Mouse (Mus musculus) kidney, adult 11 months (tissue): ENCODE measurements at regions not wholly inside any gene's neighbourhood (a gene's known extent, or its start where the extent isn't known, plus 50 kb on each side); places are given as distances from the start of the nearest gene placed in this dataset.
A peak's percentile ranks its signal among the peaks of the same experiment; 100 is the strongest.

Experiments used
- DNase-seq: peaks from one replicate; pipeline ENCODE4 v3.0.0; 2022

DNA sequence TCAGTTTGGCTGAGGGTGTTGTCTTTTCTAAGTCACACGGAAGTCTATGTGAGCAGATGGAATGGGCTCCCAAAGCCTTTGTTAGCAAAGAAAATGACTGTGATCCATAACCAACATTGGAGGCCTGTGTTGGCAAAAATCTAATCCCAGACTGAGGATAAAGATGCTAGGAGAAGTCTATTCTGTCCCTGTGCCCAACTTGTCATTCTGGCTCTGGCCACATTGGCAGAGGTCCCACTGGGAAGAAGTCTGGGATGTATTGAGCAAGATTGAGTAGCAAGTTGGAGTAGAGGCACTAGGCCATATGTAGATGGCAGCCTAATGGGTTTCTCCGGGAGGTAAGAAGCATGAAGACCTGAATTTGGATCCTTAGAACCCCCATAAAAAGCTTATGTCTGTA is 54.1 kb downstream of the Nog start:
- no peak for DNase-seq

DNA sequence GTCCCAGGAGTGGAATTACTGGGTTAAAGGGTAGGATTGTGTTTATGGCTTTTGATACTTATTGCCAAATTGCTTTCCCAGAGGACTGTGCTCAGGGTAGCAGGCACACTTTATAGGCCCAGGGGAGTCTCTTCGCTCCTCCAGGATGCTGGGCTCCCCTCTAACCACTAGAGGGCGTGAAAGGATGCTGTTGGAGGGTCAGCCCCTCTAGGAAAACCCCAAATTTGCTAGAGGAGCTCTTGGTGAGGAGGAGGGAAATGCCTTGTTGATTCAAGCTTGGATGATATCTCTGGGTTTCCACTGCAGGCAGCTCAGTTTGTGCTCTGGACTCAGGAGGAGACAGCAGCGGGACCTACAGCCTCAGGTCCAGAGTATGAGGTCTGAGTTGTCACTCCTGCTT is 58.8 kb downstream of the Nog start:
- no peak for DNase-seq

DNA sequence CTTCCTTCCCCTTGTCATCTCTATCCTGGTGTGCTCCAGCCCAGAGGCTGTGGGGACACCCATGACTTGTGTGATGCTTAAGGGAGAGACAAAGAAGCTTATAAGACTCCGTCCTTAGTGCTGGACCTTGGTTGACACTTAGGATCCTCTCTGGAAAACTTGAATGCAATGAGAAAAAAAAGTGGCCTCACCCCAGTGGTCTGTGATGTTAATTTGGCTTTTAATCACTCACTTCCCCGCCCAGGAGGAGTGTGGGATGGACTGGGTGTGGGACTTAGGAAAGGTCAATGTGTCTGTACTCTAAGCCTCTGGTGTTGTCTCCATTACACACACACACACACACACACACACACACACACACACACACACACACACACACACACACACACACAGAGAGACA is 60.0 kb downstream of the Nog start:
- no peak for DNase-seq

DNA sequence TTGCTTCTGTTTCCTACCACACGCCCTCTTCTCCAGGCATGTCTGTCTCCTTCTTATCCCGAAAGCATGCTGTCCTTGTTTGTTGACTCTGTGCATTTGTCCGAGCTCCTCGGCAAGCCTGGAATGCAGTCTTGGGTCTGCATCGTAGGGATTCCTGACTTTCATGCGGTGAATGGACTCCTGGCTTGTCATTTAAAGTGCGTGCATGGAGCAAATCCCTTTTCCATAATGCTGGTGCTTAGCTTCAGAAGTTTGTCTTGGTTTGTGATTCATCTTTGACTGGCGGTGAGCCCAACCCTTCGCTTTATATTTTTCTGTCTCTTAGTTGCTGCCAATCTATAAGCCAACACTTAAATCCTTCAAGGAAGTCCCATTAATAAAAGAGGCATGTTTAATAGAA is 62.2 kb downstream of the Nog start:
- no peak for DNase-seq

DNA sequence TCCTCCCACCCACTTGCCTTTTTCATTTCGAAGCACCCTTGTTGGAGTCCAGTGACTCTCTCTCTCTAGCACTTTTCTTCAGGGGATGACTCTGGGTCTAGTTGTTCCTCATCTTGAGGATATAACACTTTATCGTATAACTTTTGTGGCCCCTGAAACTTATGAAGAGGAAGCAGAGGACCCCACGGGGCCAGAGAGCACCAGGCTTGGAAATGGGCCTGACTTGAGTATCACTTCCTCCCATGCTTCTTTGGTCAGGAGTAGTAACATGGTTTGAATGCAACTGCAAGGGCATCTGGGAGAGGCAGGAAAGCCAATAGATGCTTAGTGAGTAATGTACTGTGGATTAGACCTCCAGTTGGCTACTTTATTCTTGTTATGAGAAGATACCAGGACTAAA is 65.2 kb downstream of the Nog start:
- no peak for DNase-seq

DNA sequence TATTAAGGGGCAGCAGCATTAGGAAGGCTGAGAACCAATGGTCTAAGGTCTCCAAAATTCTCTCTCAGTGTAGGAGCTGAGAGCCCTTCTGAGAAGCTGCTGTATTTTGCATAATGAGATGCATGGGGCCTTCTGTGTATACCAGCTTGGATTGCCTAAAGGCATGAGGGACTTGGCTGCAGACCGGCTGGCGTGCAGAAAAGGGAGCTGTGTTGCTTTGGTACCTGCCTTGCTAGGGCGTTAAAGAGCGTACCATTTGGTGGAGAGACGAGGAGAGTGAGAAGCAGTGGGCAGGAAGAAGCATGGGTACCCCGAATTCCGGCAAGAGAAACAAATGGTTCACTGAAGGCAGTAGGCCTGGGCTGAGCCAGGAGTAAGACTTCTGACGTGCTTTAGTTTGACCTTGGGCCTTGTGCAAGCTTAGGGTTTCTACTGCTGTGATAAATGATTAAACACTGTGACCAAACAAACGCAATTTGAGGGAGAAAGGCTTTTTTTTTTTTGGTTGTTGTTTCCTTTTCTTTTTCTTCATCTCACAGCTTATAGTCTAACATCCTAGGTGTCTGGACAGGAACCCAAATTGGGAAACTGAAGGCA is 69.2 kb downstream of the Nog start:
- peak; percentile 44 for DNase-seq

DNA sequence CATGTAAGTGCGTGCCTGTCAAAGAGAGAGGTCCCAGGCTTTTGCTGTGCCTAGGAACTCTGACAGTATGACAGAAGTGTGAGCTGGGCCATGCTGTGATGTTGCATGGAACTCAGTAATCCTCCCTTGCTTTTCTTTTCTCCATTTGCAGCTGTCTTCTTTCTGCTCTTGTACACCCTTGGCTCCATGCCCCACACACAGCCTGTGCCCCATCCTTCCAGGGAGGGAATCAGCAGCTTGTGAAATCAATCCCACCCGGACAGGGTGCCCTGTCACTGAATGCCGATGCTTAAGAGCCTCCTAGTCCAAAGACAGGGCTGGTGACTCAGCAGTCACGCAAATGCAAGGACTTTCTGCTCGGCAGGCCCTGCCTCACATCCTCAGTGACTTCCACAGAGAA is 72.4 kb downstream of the Nog start:
- DNase-seq = no peak

DNA sequence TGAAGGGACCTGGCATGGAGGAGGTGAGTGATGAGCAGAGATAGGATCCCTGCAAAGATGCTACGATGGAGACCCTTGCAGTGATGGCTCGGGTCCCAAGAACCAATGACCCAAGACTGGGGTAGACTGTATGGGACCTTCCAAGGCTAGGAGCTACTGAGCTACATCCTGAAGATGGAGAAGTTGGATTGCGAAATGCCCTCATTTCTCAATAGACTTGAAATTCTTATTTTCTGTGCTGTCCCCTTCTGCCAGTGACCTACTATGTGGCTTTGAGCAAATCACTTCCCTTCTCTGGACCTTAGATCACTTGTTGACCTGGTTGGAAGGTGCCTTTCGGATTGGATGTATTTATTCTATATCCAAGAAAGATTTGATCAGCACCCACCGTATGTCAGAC is 88.9 kb downstream of the Nog start:
- DNase-seq = no peak

DNA sequence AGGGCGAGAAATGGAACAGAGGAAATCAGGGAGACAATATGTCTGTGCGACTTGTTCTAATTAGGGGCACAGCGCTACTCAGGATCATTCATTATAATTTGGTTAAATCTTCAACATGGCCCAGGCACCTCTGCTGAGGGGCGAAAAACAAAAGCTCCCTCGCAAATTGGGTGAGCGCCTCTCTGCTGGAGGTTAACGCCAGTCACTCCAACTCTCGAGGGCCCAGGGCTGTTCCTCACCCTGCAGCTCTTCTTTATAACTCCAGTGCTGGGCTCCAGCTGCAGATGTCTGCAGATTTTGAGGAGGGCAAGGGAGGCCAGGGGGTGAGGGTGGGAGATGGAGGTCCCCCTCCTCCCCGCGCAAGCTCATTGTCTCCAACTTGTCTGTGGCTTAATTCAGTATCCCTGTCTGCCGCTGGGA is 92.6 kb downstream of the Nog start:
- no peak for DNase-seq

DNA sequence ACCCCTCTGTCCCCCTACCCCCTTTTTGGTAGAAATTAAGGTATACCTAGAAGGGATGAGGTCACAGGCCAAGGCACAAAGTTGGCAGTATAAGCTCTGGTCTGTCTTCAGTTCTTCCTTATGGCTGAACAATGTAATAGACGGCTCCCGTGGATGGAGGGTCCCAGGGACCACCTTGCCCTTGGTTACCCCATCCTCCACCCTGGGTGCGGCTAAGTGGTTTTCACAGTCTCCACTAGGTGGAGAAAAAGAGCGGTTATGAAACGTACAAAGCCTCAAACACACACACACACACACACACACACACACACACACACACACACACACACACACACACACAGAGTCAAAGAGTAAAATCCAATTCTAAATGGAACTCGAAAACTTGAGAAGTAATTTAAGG is 93.1 kb downstream of the Nog start:
- no peak for DNase-seq

DNA sequence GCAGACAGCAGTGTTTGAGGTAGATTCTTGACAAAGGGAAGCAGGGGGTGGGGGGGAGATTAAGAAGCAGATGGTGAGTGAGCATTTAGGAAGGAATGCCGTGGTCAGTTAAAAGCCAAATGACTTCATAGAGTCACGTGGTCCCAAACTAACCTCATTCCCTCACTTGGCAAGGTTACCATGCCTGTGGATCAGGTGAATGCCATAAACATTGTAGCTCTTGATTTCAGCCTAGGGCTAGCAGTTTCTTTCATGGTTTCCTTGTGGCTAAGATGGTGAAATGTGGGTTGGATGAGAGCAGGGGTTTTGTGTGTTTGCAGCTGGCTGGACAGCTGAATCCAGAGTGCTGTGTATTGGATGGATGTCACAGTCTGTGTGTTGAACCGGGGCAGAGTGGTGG is 95.3 kb downstream of the Nog start:
- peak; percentile 37 for DNase-seq

DNA sequence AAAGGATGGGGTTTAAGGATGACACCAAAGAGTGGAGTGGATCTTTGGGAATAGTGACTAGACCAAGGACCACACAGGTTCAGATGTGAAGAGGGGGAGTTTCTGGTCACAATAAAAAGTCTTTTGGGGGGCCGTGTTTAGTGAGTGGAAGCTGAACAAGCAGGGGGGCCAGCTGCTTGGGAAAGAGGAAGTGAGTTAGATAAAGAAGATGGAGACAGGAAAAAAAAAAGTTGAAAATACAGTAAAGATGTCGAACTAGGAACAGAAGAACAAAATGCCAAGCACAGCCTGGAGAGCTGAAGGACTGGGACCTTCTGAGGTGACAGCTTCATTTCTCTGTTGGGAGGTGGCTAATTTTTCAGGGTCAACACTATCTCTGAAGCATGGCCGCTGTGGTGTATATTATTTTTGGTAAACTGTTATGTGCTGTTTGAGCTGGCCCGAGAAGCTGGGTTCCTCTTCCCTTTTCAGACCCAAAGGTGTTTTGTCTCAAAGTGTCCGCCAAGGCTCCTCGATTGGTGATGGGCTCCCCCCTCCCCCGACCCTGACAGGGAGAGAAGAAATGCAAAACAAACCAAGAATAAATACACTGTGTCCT is 97.1 kb downstream of the Nog start:
- DNase-seq = no peak

DNA sequence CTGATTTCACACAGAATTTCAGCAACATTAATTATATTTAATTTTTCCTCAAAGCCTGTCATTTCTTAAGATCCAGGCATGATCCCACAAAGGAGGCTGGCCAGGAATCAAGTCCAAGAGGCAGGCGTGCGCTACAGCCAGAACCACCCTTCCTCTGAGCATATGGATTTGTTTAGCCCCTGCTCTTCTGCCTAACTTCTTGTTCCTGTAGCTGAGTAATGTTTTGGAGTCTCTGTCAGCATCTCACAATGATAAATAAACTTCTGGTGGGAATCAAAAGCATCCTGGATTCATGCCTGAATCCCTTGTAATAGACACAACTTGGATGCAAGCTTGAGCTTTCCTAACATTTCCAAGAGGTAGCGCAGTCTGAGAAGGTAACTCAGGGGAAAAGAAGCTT is 101.7 kb downstream of the Nog start:
- DNase-seq = no peak

DNA sequence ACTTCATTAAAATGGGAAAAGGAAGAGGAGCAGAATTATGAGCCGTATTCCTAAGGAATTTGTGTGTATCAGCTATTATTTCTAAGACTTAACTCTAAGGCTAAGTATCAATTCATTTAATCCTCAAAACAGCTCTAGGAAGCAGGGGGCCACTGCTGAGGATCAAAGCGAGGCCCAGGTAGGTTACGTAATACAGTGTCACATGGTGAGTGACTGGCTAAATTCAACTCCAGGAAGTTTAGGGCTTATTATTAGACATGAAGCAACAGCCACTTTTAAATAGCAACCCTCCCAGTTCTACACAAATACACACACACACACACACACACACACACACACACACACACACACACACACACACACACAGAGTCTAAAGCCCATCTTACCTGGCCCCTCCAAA is 109.3 kb downstream of the Nog start:
- DNase-seq = no peak

DNA sequence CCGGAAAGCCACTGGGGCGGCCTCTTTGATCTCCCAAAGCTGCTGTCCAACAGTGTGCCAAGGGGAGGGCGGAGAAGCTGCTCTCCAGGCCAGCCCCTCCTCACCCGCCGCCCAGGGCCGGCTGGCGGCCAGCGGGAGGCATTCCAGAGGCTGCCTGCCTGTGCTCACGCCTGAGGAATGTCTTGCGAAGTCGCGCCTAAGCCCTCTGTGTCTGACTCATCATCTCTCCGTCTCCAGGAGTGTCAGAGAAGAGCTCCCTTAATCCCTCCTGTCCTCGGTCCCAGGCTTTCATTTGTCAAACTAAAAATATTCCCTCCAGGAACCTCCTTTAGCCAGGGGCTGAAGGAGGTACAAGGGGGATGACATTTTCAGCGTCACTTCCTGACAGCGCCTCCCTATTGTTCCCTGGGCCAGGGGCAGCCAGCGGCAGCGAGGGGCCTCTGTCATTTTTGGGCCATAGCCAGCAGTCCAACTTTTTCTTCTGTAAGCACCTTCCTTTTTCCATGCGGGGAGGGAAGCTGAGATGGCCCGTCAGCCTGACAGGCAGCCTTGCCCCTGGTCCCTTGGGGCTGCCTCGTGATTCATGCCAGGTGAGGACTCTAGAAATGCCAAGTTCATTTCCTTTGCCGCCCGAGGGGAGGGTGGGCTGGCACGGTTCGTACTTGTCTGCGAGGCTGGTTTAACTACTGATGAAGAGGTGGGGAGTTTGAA is 113.4 kb downstream of the Gm525 start:
- DNase-seq = peak; percentile 78

DNA sequence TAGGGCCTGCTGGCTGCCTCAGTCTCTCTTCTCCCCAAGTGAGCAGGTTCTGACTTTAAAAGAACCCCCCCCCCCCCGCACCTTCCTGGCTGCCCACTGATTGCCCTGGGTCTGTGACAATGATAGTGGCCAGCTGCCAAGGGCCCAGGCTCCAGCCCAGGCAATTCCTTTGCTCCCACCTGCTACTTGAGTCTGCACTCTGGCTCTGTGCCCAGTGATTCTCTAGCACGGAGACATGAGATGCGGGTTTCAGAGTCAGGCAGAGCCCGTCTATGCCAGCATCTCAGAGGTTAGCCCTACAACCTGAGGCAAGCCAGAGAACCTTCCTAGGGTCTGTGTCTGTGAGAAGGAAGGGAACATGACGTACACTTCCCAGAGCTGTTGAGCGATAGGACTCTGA is 112.2 kb downstream of the Gm525 start:
- peak; percentile 29 for DNase-seq

DNA sequence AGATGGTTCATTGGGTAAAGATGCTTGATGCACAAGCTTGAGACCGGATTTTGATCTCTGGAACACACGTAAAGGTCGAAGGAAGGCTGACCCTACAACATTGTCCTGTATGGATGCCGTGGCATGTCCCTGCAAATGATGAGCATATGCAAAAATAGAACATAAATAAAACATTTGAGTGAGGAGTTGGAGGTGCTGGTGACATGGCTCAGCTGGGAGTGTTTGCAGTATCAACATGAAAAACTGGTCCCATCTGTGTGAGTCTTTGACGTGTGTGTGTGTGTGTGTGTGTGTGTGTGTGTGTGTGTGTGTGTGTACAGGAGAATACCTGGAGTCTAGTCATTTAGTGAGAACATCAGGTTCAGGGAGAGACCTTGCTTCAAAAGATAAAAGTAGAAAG is 107.8 kb downstream of the Gm525 start:
- DNase-seq = no peak

DNA sequence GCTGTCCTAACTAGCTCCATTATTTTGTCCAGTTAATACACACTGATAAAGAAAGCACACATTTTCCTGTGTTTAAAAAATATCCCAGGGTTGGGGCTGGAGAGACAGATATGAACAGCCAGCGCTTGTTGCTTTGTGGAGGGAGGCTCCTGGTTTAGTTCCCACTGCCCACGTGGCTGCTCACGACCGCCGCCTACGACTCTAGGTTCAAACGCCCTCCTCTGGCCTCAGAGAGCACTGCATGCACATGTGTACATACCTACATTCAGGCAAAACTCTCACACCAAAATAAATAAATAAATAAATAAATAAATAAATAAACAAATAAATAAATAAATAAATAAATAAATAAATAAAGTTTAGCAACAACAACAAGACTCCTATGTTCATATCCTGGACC is 104.8 kb downstream of the Gm525 start:
- DNase-seq = no peak

DNA sequence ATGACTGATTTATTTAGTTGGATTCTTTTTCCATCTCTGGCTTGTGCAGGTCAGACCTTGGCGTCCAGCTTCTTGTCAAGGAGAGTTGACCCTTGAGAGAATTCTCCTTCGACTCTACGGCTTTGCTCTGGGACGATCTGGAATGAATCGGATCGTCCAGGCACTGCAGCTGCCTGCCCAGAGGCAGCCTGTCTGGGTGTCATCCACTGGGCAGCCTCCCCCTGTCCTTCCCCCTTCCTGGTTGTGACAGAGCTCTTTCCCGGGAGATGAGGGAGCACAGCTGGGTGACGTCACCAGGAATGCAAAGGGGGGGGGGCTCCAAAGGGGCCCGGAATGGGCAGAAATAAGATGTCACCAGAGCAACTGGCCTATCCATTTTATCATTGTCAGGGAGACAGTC is 101.9 kb downstream of the Gm525 start:
- DNase-seq = no peak

DNA sequence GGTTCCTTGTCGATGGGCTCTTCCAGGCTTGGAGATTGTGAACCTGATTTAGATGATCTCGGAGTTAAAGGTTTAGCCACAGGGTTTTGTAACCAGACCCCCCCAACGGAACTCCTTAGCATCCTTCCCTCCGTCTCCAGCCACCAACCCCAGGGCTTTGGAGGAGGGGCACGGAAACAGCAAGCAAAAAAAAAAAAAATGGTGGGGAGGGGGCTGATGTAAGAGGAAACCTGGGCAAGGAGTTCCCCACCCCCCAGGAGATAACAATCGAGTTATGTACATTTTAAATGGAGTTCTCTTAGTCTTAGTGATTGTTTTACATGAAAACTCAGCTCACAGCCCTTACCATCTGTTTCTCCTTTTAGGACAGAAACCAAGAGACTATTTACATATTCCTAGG is 101.3 kb downstream of the Gm525 start:
- no peak for DNase-seq

DNA sequence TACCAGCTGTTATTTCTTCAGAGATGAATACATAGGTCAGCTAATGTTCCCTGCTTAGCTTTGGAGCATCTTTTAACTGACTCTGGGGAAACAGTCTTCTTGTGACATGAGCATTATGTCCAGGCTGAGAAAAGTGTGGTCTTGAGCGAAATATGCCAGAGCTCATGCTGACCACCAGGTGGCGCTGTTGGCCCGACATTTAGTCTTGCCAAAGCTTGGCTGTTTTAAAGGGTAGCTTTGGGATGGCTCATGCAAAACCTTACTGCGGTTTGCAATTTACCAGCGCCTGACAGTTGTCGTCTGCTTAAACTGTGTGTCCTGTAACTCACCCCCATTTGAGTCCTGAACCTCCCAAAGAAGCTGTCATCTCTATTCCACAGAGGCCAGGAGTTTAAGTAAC is 91.6 kb downstream of the Gm525 start:
- peak; percentile 24 for DNase-seq

DNA sequence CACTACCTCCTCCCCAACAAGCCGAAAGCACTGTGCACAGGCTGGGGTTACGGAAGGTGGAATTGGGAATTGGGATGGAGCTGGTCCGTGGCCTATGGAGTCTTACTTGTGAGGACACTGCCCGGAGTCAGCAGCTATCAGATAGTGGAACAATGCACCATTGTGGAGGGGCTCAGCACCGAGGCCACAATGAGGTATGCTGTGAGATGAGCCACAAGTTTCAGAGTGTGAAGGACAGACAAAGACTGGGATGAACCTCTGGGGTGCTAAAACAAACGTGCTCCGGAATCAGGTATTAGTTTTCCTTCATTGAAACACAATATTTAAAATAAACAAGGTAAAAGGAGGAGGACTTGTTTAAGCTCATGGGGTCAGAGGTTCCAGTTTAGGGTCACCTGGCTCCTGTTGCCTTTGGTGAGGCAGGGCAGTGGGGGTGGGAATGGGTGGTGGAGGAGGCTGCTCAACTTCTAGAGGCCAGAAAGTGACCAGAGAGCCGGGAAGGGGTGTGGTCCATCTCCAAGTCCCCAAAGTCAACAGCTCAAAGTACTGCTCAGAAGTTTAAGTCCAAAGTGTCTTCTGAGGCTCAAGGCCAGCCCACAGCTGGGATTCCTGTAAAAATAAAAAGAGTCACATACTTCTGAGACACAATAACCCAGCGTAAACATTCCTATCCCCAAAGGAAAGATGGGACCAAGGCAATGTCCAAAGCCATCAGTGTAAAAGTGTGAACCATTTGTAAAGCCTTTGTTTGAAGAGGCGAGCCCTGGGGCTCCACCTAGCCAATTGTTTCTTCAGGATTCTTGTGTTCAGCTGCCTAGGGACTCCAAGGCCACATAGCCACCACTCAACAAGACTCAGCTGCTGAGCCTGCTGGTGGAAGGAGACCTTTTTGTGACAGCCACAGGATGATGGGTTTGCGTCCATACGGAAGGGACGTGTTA is 80.1 kb downstream of the Gm525 start:
- DNase-seq = no peak

DNA sequence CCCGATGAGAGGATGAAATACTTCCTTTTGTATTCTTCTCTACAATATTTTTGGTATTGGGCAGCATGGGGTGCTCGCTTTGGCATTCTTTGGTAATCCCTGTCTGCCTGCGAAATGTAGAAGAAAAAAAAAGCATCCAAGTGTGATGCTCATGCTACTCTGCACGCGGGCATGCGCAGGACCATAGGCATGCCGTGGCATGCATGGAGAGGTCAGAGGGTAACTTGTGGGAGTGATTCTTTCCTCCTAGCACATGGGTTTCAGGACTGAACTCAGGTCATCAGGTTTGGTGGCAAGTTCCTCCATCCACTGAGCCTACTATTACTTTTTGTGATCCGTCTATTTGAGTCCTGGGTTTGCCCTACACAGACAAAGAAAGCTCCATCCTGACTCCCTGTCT is 74.3 kb downstream of the Gm525 start:
- DNase-seq = no peak
